Mouse (Mus musculus) limb, embryonic 12.5 days (tissue): ENCODE results near the gene Nup85. TPM values are rescaled to one million over a fixed set of nuclear protein-coding genes. Genes with fewer than 3 reads are reported as not detected.
"Not testable (repeated sequence)": the region's sequence is repeated elsewhere in the genome, so short reads cannot be mapped to it uniquely, and the experiment has no call there.

Experiments
- ATAC-seq: fragments of 200-750 bp; cut with Nextera tagmentation; 2 replicates; pipeline ENCODE4 v1.8.0; 2017; ENCODE audit warnings: low read depth, moderate TSS enrichment; ENCODE audit not compliant: insufficient number of reproducible peaks, insufficient read depth, low FRiP score, low TSS enrichment
- H3K27ac ChIP-seq: fragments of 300-500 bp; sonication (generic); 2 replicates; pipeline ENCODE4 v1.5.1; 2016; ENCODE audit warnings: mild to moderate bottlenecking, moderate library complexity
- H3K27me3 ChIP-seq: fragments of 300-500 bp; sonication (generic); 2 replicates; pipeline ENCODE4 v1.6.1; 2016; ENCODE audit warnings: mild to moderate bottlenecking, moderate library complexity
- H3K36me3 ChIP-seq: fragments of 300-500 bp; sonication (generic); 2 replicates; pipeline ENCODE4 v1.6.1; 2016; ENCODE audit warnings: mild to moderate bottlenecking, moderate library complexity
- H3K4me1 ChIP-seq: fragments of 300-500 bp; sonication (generic); replicated peaks from 2 replicates; pipeline ENCODE4 v1.6.1; 2016
- H3K4me2 ChIP-seq: fragments of 300-500 bp; sonication (generic); 2 replicates; pipeline ENCODE4 v1.6.1; 2016; ENCODE audit warnings: mild to moderate bottlenecking, moderate library complexity
- H3K4me3 ChIP-seq: fragments of 300-500 bp; sonication (generic); replicated peaks from 2 replicates; pipeline ENCODE4 v1.5.1; 2016; ENCODE audit warnings: mild to moderate bottlenecking
- H3K9ac ChIP-seq: fragments of 300-500 bp; sonication (generic); replicated peaks from 2 replicates; pipeline ENCODE4 v1.6.1; 2016; ENCODE audit warnings: mild to moderate bottlenecking, moderate library complexity
- H3K9me3 ChIP-seq: fragments of 300-500 bp; sonication (generic); 2 replicates; pipeline ENCODE4 v1.6.1; 2016; ENCODE audit warnings: mild to moderate bottlenecking, moderate library complexity
- WGBS: fragments of 180-500 bp; shearing (Covaris S2); methylation state at CpG from one replicate; pipeline ENCODE4 v1.1.7; 2016; 5-methylcytosine and 5-hydroxymethylcytosine counted together
- polyA plus RNA-seq: library from polyadenylated mRNA; unstranded; fragments of >200 nt; fragmentation: Nextera tagmentation; extraction: Ambion mirVana; gene quantifications from 2 replicates; pipeline ENCODE4 v1.2.1, GENCODE M21; 2016

The Nup85 gene
- 211 and 212 TPM in 2 replicates for polyA plus RNA-seq

GRCm38 (mm10) chr11:115564064-115564809 is at the start of gene Nup85:
Gene Nup85 (plus strand): TSS chr11:115564434.
- WGBS: under 1% methylated on average over 42 of the region's 42 CpGs
- ATAC-seq: peak; percentile 87

GRCm38 (mm10) chr11:115515021-115515420 is 49.2 kb upstream of the Nup85 start:
- H3K27ac ChIP-seq: no peak overlapping the region
- H3K4me2 ChIP-seq: peak overlapping the region; percentile 17; the same call in 1 of the 2 replicates
- WGBS: 82% methylated on average over 6 of the region's 6 CpGs

More at GRCm38 (mm10) chr11:115564064-115564809, at the start of gene Nup85:
- H3K4me1 ChIP-seq: peaks cover 13% of the 10 kb centered on the region
- peak within 1 kb of the TSS; percentile 73 for H3K9ac ChIP-seq
- H3K36me3 ChIP-seq: peaks cover 34% of the 10 kb centered on the region
- peak within 1 kb of the TSS; percentile 72 for H3K4me3 ChIP-seq
- peak within 1 kb of the TSS; percentile 78 for H3K4me2 ChIP-seq
- peak within 1 kb of the TSS; percentile 77 for H3K27ac ChIP-seq
- H3K9me3 ChIP-seq: no peaks in the 10 kb centered on the region
- H3K27me3 ChIP-seq: no peaks in the 10 kb centered on the region

GRCm38 (mm10) chr11:115516942-115517341 is 47.3 kb upstream of the Nup85 start:
- Histone ChIP-seq H3K27me3 (no peaks in the 10 kb centered on the region), H3K4me2 (no peak overlapping the region), H3K4me1 (peaks cover 14% of the 10 kb centered on the region), H3K9ac (no peak overlapping the region), H3K4me3 (no peak overlapping the region), H3K36me3 (peaks cover 11% of the 10 kb centered on the region), H3K9me3 (no peaks in the 10 kb centered on the region), H3K27ac (no peak overlapping the region)
- ATAC-seq: no peak
- 75% methylated on average over 5 of the region's 5 CpGs for WGBS

More at GRCm38 (mm10) chr11:115515021-115515420, 49.2 kb upstream of the Nup85 start:
- no peaks in the 10 kb centered on the region for H3K27me3 ChIP-seq
- no peaks in the 10 kb centered on the region for H3K9me3 ChIP-seq
- no peaks in the 10 kb centered on the region for H3K36me3 ChIP-seq
- H3K4me3 ChIP-seq: no peak overlapping the region
- peaks cover 33% of the 10 kb centered on the region for H3K4me1 ChIP-seq
- no peak overlapping the region for H3K9ac ChIP-seq
- ATAC-seq: no peak

GRCm38 (mm10) chr11:115518693-115519092 is 45.5 kb upstream of the Nup85 start:
- Histone ChIP-seq H3K4me2 (no peak overlapping the region), H3K9ac (no peak overlapping the region), H3K36me3 (peaks cover 21% of the 10 kb centered on the region), H3K27me3 (no peaks in the 10 kb centered on the region), H3K4me3 (no peak overlapping the region), H3K9me3 (no peaks in the 10 kb centered on the region), H3K27ac (0 out of 2 replicates have a peak overlapping the region, but pooled peaks have one; percentile 35), H3K4me1 (no peaks in the 10 kb centered on the region)
- WGBS: 54% methylated on average over 9 of the region's 9 CpGs
- no peak for ATAC-seq

- H3K27me3 ChIP-seq: no peaks in the 10 kb centered on the region
- ATAC-seq: no peak
- no peaks in the 10 kb centered on the region for H3K4me1 ChIP-seq
- no peak overlapping the region for H3K4me3 ChIP-seq
- peaks cover 30% of the 10 kb centered on the region for H3K36me3 ChIP-seq
- H3K9ac ChIP-seq: no peak overlapping the region
- no peak overlapping the region for H3K4me2 ChIP-seq
- 89% methylated on average over 3 of the region's 3 CpGs for WGBS
- H3K27ac ChIP-seq: no peak overlapping the region
- H3K9me3 ChIP-seq: no peaks in the 10 kb centered on the region
These were observed 44.7 kb upstream of the Nup85 start for GRCm38 (mm10) chr11:115519581-115519980.

GRCm38 (mm10) chr11:115520218-115520617 is 44.0 kb upstream of the Nup85 start:
- Histone ChIP-seq H3K4me1 (no peaks in the 10 kb centered on the region), H3K27ac (peak overlapping the region; percentile 50; the same call in 1 of the 2 replicates), H3K9ac (no peak overlapping the region), H3K27me3 (no peaks in the 10 kb centered on the region), H3K36me3 (peaks cover 37% of the 10 kb centered on the region), H3K4me3 (no peak overlapping the region), H3K9me3 (no peaks in the 10 kb centered on the region), H3K4me2 (no peak overlapping the region)
- WGBS: 80% methylated on average over 2 of the region's 2 CpGs
- no peak for ATAC-seq

GRCm38 (mm10) chr11:115521080-115521479 is 43.2 kb upstream of the Nup85 start:
- Histone ChIP-seq H3K9me3 (no peaks in the 10 kb centered on the region), H3K9ac (no peak overlapping the region), H3K27me3 (no peaks in the 10 kb centered on the region), H3K4me1 (no peaks in the 10 kb centered on the region), H3K27ac (no peak overlapping the region), H3K4me2 (no peak overlapping the region), H3K36me3 (peaks cover 45% of the 10 kb centered on the region), H3K4me3 (no peak overlapping the region)
- WGBS: 81% methylated on average over 4 of the region's 4 CpGs
- ATAC-seq: no peak

- no peak for ATAC-seq
- H3K36me3 ChIP-seq: peaks cover 57% of the 10 kb centered on the region
These were observed 42.0 kb upstream of the Nup85 start for GRCm38 (mm10) chr11:115522238-115522637.

GRCm38 (mm10) chr11:115522703-115523102 is 41.5 kb upstream of the Nup85 start:
- Histone ChIP-seq H3K4me2 (no peak overlapping the region), H3K9me3 (no peaks in the 10 kb centered on the region), H3K9ac (no peak overlapping the region), H3K27ac (no peak overlapping the region), H3K4me1 (no peaks in the 10 kb centered on the region), H3K36me3 (peaks cover 61% of the 10 kb centered on the region), H3K4me3 (no peak overlapping the region), H3K27me3 (no peaks in the 10 kb centered on the region)
- no peak for ATAC-seq
- WGBS: 74% methylated on average over 2 of the region's 2 CpGs

More at GRCm38 (mm10) chr11:115522238-115522637, 42.0 kb upstream of the Nup85 start:
- Histone ChIP-seq H3K4me2 (no peak overlapping the region), H3K9me3 (no peaks in the 10 kb centered on the region), H3K27ac (no peak overlapping the region), H3K27me3 (no peaks in the 10 kb centered on the region), H3K4me1 (no peaks in the 10 kb centered on the region), H3K4me3 (no peak overlapping the region), H3K9ac (no peak overlapping the region)
- 91% methylated on average over 2 of the region's 2 CpGs for WGBS

GRCm38 (mm10) chr11:115526446-115526845 is 37.8 kb upstream of the Nup85 start:
- not testable (repeated sequence) for H3K27ac ChIP-seq, H3K4me1 ChIP-seq, H3K9ac ChIP-seq, H3K4me2 ChIP-seq, ATAC-seq, H3K4me3 ChIP-seq, H3K9me3 ChIP-seq, H3K27me3 ChIP-seq
- peaks cover 84% of the 10 kb centered on the region for H3K36me3 ChIP-seq
- 85% methylated on average over 3 of the region's 3 CpGs for WGBS

GRCm38 (mm10) chr11:115534759-115535371 is 29.4 kb upstream of the Nup85 start:
- H3K9me3 ChIP-seq: no peaks in the 10 kb centered on the region
- peak overlapping the region; percentile 100 for H3K27ac ChIP-seq
- H3K9ac ChIP-seq: peak overlapping the region; percentile 97
- H3K4me2 ChIP-seq: peak overlapping the region; percentile 76
- H3K4me1 ChIP-seq: peaks cover 16% of the 10 kb centered on the region
- ATAC-seq: no peak
- peak overlapping the region; percentile 93 for H3K4me3 ChIP-seq
- no peaks in the 10 kb centered on the region for H3K27me3 ChIP-seq
- 5% methylated on average over 11 of the region's 11 CpGs for WGBS
- peaks cover 40% of the 10 kb centered on the region for H3K36me3 ChIP-seq
